Mouse (Mus musculus) ES-Bruce4 (cell line): ENCODE measurements around the gene Tenm3. TPM values are rescaled to one million over a fixed set of nuclear protein-coding genes. Genes with fewer than 3 reads are reported as not detected.

Experiments
- H3K27ac ChIP-seq: 2 replicates; pipeline ENCODE4 v1.5.1; 2012; ENCODE audit warnings: low read length, inconsistent platforms; ENCODE audit not compliant: insufficient read depth
- H3K27me3 ChIP-seq: 2 replicates; pipeline ENCODE4 v1.6.1; 2012; ENCODE audit warnings: mild to moderate bottlenecking, low read length, inconsistent platforms; ENCODE audit not compliant: control insufficient read depth, poor library complexity, insufficient read depth, severe bottlenecking
- H3K36me3 ChIP-seq: 2 replicates; pipeline ENCODE4 v1.6.1; 2012; ENCODE audit warnings: inconsistent platforms, mild to moderate bottlenecking, low read length, moderate library complexity; ENCODE audit not compliant: control insufficient read depth, poor library complexity, insufficient read depth, severe bottlenecking
- H3K4me1 ChIP-seq: one replicate; pipeline ENCODE4 v1.8.1; 2011; ENCODE audit warnings: low read length; ENCODE audit not compliant: control insufficient read depth, insufficient read depth
- H3K4me3 ChIP-seq: 2 replicates; pipeline ENCODE4 v1.5.1; 2011; ENCODE audit warnings: low read depth, mild to moderate bottlenecking, low read length
- H3K9ac ChIP-seq: 2 replicates; pipeline ENCODE4 v1.6.1; 2012; ENCODE audit warnings: low read depth, mild to moderate bottlenecking, inconsistent platforms; ENCODE audit not compliant: poor library complexity, severe bottlenecking
- H3K9me3 ChIP-seq: replicated peaks from 2 replicates; pipeline ENCODE4 v1.6.1; 2012; ENCODE audit warnings: mild to moderate bottlenecking, low read length, inconsistent platforms; ENCODE audit not compliant: control insufficient read depth, poor library complexity, insufficient read depth, severe bottlenecking
- CTCF ChIP-seq: IDR thresholded peaks from one replicate; pipeline ENCODE4 v1.8.1; 2011; ENCODE audit warnings: low read depth, low read length
- EP300 ChIP-seq: IDR thresholded peaks from 2 replicates; pipeline ENCODE4 v1.6.1; 2011; ENCODE audit warnings: low read depth, low read length; ENCODE audit not compliant: insufficient read depth
- POLR2A ChIP-seq: IDR thresholded peaks from one replicate; pipeline ENCODE4 v1.8.1; 2011; ENCODE audit warnings: low read length; ENCODE audit not compliant: insufficient read depth
- polyA plus RNA-seq: library from polyadenylated mRNA; stranded (reverse); fragments of >200 nt; gene quantifications from 2 replicates; pipeline ENCODE4 v1.2.4, GENCODE M21; 2011; ENCODE audit warnings: low read depth; ENCODE audit not compliant: missing spikeins, insufficient read depth, insufficient read length

Tenm3 gene
- polyA plus RNA-seq, 1 experiment = 19.2 TPM

- Histone ChIP-seq H3K4me1 (no peaks in the 10 kb centered on the region), H3K27ac (no peak overlapping the region), H3K9ac (no peak overlapping the region), H3K27me3 (no peaks in the 10 kb centered on the region), H3K9me3 (no peaks in the 10 kb centered on the region), H3K36me3 (no peaks in the 10 kb centered on the region), H3K4me3 (no peak overlapping the region)
- no peak for TF ChIP-seq EP300
- TF ChIP-seq CTCF = no peak
- no peak for TF ChIP-seq POLR2A
These were observed 463.7 kb downstream of the Tenm3 start for GRCm38 (mm10) chr8:48380035-48380434.

- H3K27ac ChIP-seq = no peak overlapping the region
- TF ChIP-seq EP300 (no peak), CTCF (no peak), POLR2A (no peak)
- no peaks in the 10 kb centered on the region for H3K36me3 ChIP-seq
These were observed 467.0 kb downstream of the Tenm3 start for GRCm38 (mm10) chr8:48376774-48377173.

GRCm38 (mm10) chr8:48375183-48375582 lies 468.6 kb downstream of the Tenm3 start:
- Histone ChIP-seq H3K27ac (no peak overlapping the region), H3K4me1 (no peaks in the 10 kb centered on the region), H3K4me3 (no peak overlapping the region), H3K27me3 (no peaks in the 10 kb centered on the region), H3K9me3 (no peaks in the 10 kb centered on the region), H3K9ac (no peak overlapping the region), H3K36me3 (no peaks in the 10 kb centered on the region)
- TF ChIP-seq EP300 (no peak), POLR2A (no peak), CTCF (no peak)

More at GRCm38 (mm10) chr8:48376774-48377173, 467.0 kb downstream of the Tenm3 start:
- no peak overlapping the region for H3K4me3 ChIP-seq
- no peaks in the 10 kb centered on the region for H3K27me3 ChIP-seq
- H3K9ac ChIP-seq = no peak overlapping the region
- H3K4me1 ChIP-seq = no peaks in the 10 kb centered on the region
- H3K9me3 ChIP-seq = no peaks in the 10 kb centered on the region

GRCm38 (mm10) chr8:48373404-48373803 lies 470.3 kb downstream of the Tenm3 start:
- no peaks in the 10 kb centered on the region for H3K9me3 ChIP-seq
- H3K27ac ChIP-seq = no peak overlapping the region
- H3K9ac ChIP-seq = no peak overlapping the region
- TF ChIP-seq EP300 (no peak), CTCF (no peak), POLR2A (no peak)
- H3K4me1 ChIP-seq = no peaks in the 10 kb centered on the region
- no peaks in the 10 kb centered on the region for H3K36me3 ChIP-seq
- no peaks in the 10 kb centered on the region for H3K27me3 ChIP-seq
- no peak overlapping the region for H3K4me3 ChIP-seq

- Histone ChIP-seq H3K9ac (no peak overlapping the region), H3K9me3 (no peaks in the 10 kb centered on the region), H3K4me3 (no peak overlapping the region), H3K27ac (no peak overlapping the region), H3K4me1 (no peaks in the 10 kb centered on the region), H3K27me3 (no peaks in the 10 kb centered on the region), H3K36me3 (no peaks in the 10 kb centered on the region)
- TF ChIP-seq EP300 (no peak), CTCF (no peak), POLR2A (no peak)
These were observed 476.6 kb downstream of the Tenm3 start for GRCm38 (mm10) chr8:48367164-48367563.

- no peak overlapping the region for H3K27ac ChIP-seq
- no peaks in the 10 kb centered on the region for H3K4me1 ChIP-seq
- no peak overlapping the region for H3K9ac ChIP-seq
- no peak overlapping the region for H3K4me3 ChIP-seq
- H3K36me3 ChIP-seq = no peaks in the 10 kb centered on the region
- no peaks in the 10 kb centered on the region for H3K9me3 ChIP-seq
- no peaks in the 10 kb centered on the region for H3K27me3 ChIP-seq
- no peak for TF ChIP-seq POLR2A
- TF ChIP-seq EP300 = no peak
- no peak for TF ChIP-seq CTCF
These were observed 486.9 kb downstream of the Tenm3 start for GRCm38 (mm10) chr8:48356849-48357248.
